Mouse (Mus musculus) C2C12 (cell line): ENCODE measurements around the gene Aire.

Experiments used
- CEBPB ChIP-seq: IDR thresholded peaks from one replicate; pipeline ENCODE4 v1.6.1; 2011; ENCODE audit warnings: low read depth, mild to moderate bottlenecking, control low read depth, moderate library complexity
- CTCF ChIP-seq: IDR thresholded peaks from one replicate; pipeline ENCODE4 v1.5.1; 2011; ENCODE audit not compliant: control insufficient read depth, insufficient read depth, insufficient read length
- MAX ChIP-seq: IDR thresholded peaks from one replicate; pipeline ENCODE4 v1.6.1; 2011; ENCODE audit warnings: mild to moderate bottlenecking, control low read depth
- MYOD1 ChIP-seq: IDR thresholded peaks from one replicate; pipeline ENCODE4 v1.6.1; 2011; ENCODE audit warnings: low read depth; ENCODE audit not compliant: control insufficient read depth, insufficient read length
- MYOG ChIP-seq: IDR thresholded peaks from one replicate; pipeline ENCODE4 v1.6.1; 2011; ENCODE audit not compliant: control insufficient read depth, insufficient read length; ENCODE audit errors: extremely low read depth
- USF1 ChIP-seq: IDR thresholded peaks from one replicate; pipeline ENCODE4 v1.6.1; 2011; ENCODE audit warnings: low read depth, mild to moderate bottlenecking, control low read depth, moderate library complexity

DNA sequence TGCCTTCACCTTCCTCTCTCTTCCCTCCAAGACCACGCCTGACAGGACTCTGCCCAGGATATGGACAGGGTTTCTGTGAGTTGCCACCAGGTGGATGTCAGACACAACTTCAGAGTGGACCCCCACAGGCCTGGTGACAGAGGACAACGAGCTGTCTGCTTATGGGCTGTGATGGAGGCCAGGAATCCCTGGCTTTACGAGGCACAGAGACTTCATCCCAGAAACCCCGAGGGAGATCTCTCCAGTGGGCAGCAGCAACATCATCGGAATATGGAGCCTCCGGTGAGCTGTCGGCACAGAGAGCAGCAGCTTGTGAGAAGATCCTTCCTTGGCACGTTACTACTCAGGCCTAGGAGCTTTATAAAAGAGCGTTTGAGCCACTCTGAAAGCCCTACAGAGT is 34.5 kb upstream of the Aire start:
- TF ChIP-seq CTCF (no peak), USF1 (no peak), MYOD1 (no peak), MAX (no peak), MYOG (no peak), CEBPB (no peak)
